In genomic region chr2:131174700-131175099, GRCm38 (mm10) we compare ENCODE assay signal across 8 mouse cellular contexts. TPM values are rescaled to one million over a fixed set of nuclear protein-coding genes. Genes with fewer than 3 reads are reported as not detected.
DNase-seq lines count a peak whose midpoint lies in the region; ATAC-seq lines count a peak whose summit lies in the region.

No protein-coding gene starts in this region.

- peaks cover 40% of the 10 kb centered on the region for H3K4me1 ChIP-seq in intestine, embryonic 16.5 days (ENCODE audit: control insufficient read depth, insufficient read depth, low read length)
- H3K4me1 ChIP-seq in limb, embryonic 10.5 days = peaks cover 53% of the 10 kb centered on the region
- peaks cover 59% of the 10 kb centered on the region for H3K4me1 ChIP-seq in midbrain, embryonic 12.5 days

- H3K36me3 ChIP-seq in intestine, embryonic 16.5 days (ENCODE audit: control insufficient read depth, insufficient read depth, low read length) = no peaks in the 10 kb centered on the region; the same call in 1 of the 2 replicates
- H3K36me3 ChIP-seq in limb, embryonic 10.5 days = peaks cover 33% of the 10 kb centered on the region
- H3K36me3 ChIP-seq in midbrain, embryonic 12.5 days = peaks cover 18% of the 10 kb centered on the region

- WGBS in intestine, embryonic 16.5 days = 6% methylated on average over 11 of the region's 11 CpGs
- WGBS in limb, embryonic 10.5 days = 7% methylated on average over 11 of the region's 11 CpGs
- 6% methylated on average over 11 of the region's 11 CpGs for WGBS in midbrain, embryonic 12.5 days

- H3K27me3 ChIP-seq in intestine, embryonic 16.5 days (replicated peaks; ENCODE audit: control insufficient read depth, insufficient read depth, low read length) = peaks cover 5% of the 10 kb centered on the region; the same call in 1 of the 2 replicates
- H3K27me3 ChIP-seq in limb, embryonic 10.5 days (ENCODE audit: low read depth, poor library complexity, severe bottlenecking) = peaks cover 49% of the 10 kb centered on the region
- H3K27me3 ChIP-seq in midbrain, embryonic 12.5 days = peaks cover 38% of the 10 kb centered on the region

- peak overlapping the region; percentile 44 for H3K4me3 ChIP-seq in intestine, embryonic 16.5 days (ENCODE audit: low read length)
- H3K4me3 ChIP-seq in limb, embryonic 10.5 days = peak overlapping the region; percentile 51
- peak overlapping the region; percentile 41 for H3K4me3 ChIP-seq in midbrain, embryonic 12.5 days

- peak; percentile 58 for DNase-seq in urinary bladder, postnatal 14 days (ENCODE audit: low spot score)
- DNase-seq in urinary bladder, postnatal 10 days (ENCODE audit: low spot score) = no peak
- DNase-seq in cerebellum, postnatal 36 days = peak; percentile 42 to 59
- DNase-seq in gastrocnemius, adult 8-10 months (ENCODE audit: low spot score in 2 of 2) = peak; percentile 30 to 37
- DNase-seq in limb, embryonic 10.5 days (ENCODE audit: low spot score) = no peak
- DNase-seq in spleen, postnatal 36 days (ENCODE audit: low spot score in 2 of 2) = peak; percentile 66 to 75

- ATAC-seq in intestine, embryonic 16.5 days = no peak
- peak; percentile 57 for ATAC-seq in midbrain, embryonic 12.5 days (ENCODE audit: low FRiP score, low read depth)

- H3K27ac ChIP-seq in intestine, embryonic 16.5 days (ENCODE audit: low read length) = no peak overlapping the region
- no peak overlapping the region for H3K27ac ChIP-seq in limb, embryonic 10.5 days
- 0 out of 2 replicates have a peak overlapping the region, but pooled peaks have one; percentile 30 for H3K27ac ChIP-seq in midbrain, embryonic 12.5 days (replicated peaks)

- peak overlapping the region; percentile 74 for H3K4me2 ChIP-seq in intestine, embryonic 16.5 days (ENCODE audit: low read depth, low read length)
- H3K4me2 ChIP-seq in midbrain, embryonic 12.5 days (replicated peaks) = peak overlapping the region; percentile 73

- H3K9ac ChIP-seq in intestine, embryonic 16.5 days (ENCODE audit: low read depth, low read length) = no peak overlapping the region
- peak overlapping the region; percentile 32; the same call in 1 of the 2 replicates for H3K9ac ChIP-seq in midbrain, embryonic 12.5 days (replicated peaks)

- H3K9me3 ChIP-seq in intestine, embryonic 16.5 days (ENCODE audit: control insufficient read depth, low read length) = no peaks in the 10 kb centered on the region
- H3K9me3 ChIP-seq in limb, embryonic 10.5 days (replicated peaks) = no peaks in the 10 kb centered on the region
- no peaks in the 10 kb centered on the region for H3K9me3 ChIP-seq in midbrain, embryonic 12.5 days

RNA-seq across cellular contexts. Expression of gene Cenpb, which starts 5.2 kb away (rescaled TPM):
- total RNA-seq in gastrocnemius, adult 8-10 months (2022) = 10 to 100 TPM; 77.4 to 89.0 (median 82.6) TPM
- 9.5 and 9.7 TPM in 2 replicates for polyA plus RNA-seq in intestine, embryonic 16.5 days (2015; fragmentation: Nextera tagmentation; extraction: Ambion mirVana)
- polyA plus RNA-seq in limb, embryonic 10.5 days (2016; fragmentation: Nextera tagmentation; extraction: Ambion mirVana) = 7.7 and 8.9 TPM in 2 replicates
- 16.2 and 17.4 TPM in 2 replicates for polyA plus RNA-seq in midbrain, embryonic 12.5 days (2016; fragmentation: Nextera tagmentation; extraction: Ambion mirVana)

RNA-seq across cellular contexts. Expression of gene Cdc25b, which starts 12.0 kb away (rescaled TPM):
- 1 to 10 TPM; 1.2 to 2.3 (median 1.9) TPM for total RNA-seq in gastrocnemius, adult 8-10 months (2022)
- polyA plus RNA-seq in intestine, embryonic 16.5 days (2015; fragmentation: Nextera tagmentation; extraction: Ambion mirVana) = 41.2 and 46.4 TPM in 2 replicates
- polyA plus RNA-seq in limb, embryonic 10.5 days (2016; fragmentation: Nextera tagmentation; extraction: Ambion mirVana) = 40.8 and 47.4 TPM in 2 replicates
- polyA plus RNA-seq in midbrain, embryonic 12.5 days (2016; fragmentation: Nextera tagmentation; extraction: Ambion mirVana) = 107 and 111 TPM in 2 replicates

RNA-seq across cellular contexts. Expression of gene Spef1, which starts 12.4 kb away (rescaled TPM):
- total RNA-seq in gastrocnemius, adult 8-10 months (2022) = 1 to 10 TPM in 3 of 4 experiments, under 1 TPM in 1; 0.94 to 1.7 (median 1.5) TPM
- 3.1 and 3.6 TPM in 2 replicates for polyA plus RNA-seq in intestine, embryonic 16.5 days (2015; fragmentation: Nextera tagmentation; extraction: Ambion mirVana)
- 1.7 and 3.4 TPM in 2 replicates for polyA plus RNA-seq in limb, embryonic 10.5 days (2016; fragmentation: Nextera tagmentation; extraction: Ambion mirVana)
- 9.0 and 9.7 TPM in 2 replicates for polyA plus RNA-seq in midbrain, embryonic 12.5 days (2016; fragmentation: Nextera tagmentation; extraction: Ambion mirVana)

RNA-seq across cellular contexts. Expression of gene 1700037H04Rik, which starts 14.8 kb away (rescaled TPM):
- total RNA-seq in gastrocnemius, adult 8-10 months (2022) = 1 to 10 TPM; 2.6 to 5.9 (median 4.4) TPM
- 138 and 160 TPM in 2 replicates for polyA plus RNA-seq in intestine, embryonic 16.5 days (2015; fragmentation: Nextera tagmentation; extraction: Ambion mirVana)
- 87.5 and 97.4 TPM in 2 replicates for polyA plus RNA-seq in limb, embryonic 10.5 days (2016; fragmentation: Nextera tagmentation; extraction: Ambion mirVana)
- polyA plus RNA-seq in midbrain, embryonic 12.5 days (2016; fragmentation: Nextera tagmentation; extraction: Ambion mirVana) = 92.2 and 98.3 TPM in 2 replicates

RNA-seq across cellular contexts. Expression of gene Ap5s1, which starts 32.2 kb away (rescaled TPM):
- 10 to 100 TPM; 10.7 to 21.6 (median 18.7) TPM for total RNA-seq in gastrocnemius, adult 8-10 months (2022)
- 27.2 and 30.7 TPM in 2 replicates for polyA plus RNA-seq in intestine, embryonic 16.5 days (2015; fragmentation: Nextera tagmentation; extraction: Ambion mirVana)
- polyA plus RNA-seq in limb, embryonic 10.5 days (2016; fragmentation: Nextera tagmentation; extraction: Ambion mirVana) = 18.9 and 22.6 TPM in 2 replicates
- polyA plus RNA-seq in midbrain, embryonic 12.5 days (2016; fragmentation: Nextera tagmentation; extraction: Ambion mirVana) = 25.6 and 28.7 TPM in 2 replicates

Comparison
In these comparisons a context has a peak if more than half of its experiments do, and no peak if none do; other contexts are left out.
1. DNase-seq: peak in urinary bladder, postnatal 14 days (single experiment), cerebellum, postnatal 36 days (2 of 2), gastrocnemius, adult 8-10 months (2 of 2) and spleen, postnatal 36 days (2 of 2); none in urinary bladder, postnatal 10 days (single experiment) and limb, embryonic 10.5 days (single experiment).
2. Peak in every context shown above with its lines, with median percentiles within 50 percentile points of each other: H3K4me3 ChIP-seq.